Mouse (Mus musculus): ENCODE data around the gene Gm14180.

GRCm38 (mm10) chr11:99780604-99781003, 46.5 kb upstream of the Gm14180 start, which contains the start of gene Krtap4-8:
- no peak for TF ChIP-seq CTCF (IDR thresholded peaks at IDR 0.05; ENCODE audit: low read depth)
- no peak for TF ChIP-seq EP300 (IDR thresholded peaks at IDR 0.05; ENCODE audit: low read depth)
